Mouse (Mus musculus): ENCODE data around the gene Tnfrsf4. TPM values are rescaled to one million over a fixed set of nuclear protein-coding genes. Genes with fewer than 3 reads are reported as not detected.

Gene Tnfrsf4
- polyA plus RNA-seq, 1 experiment from 2014 or later = 0.35 TPM

- peaks cover 13% of the 10 kb centered on the region; the same call in 1 of the 2 replicates for H3K36me3 ChIP-seq (ENCODE audit: control insufficient read depth, insufficient read depth)
- ATAC-seq = no peak
- H3K9ac ChIP-seq (ENCODE audit: low read depth, low read length) = no peak overlapping the region
- peaks cover 9% of the 10 kb centered on the region; the same call in 1 of the 2 replicates for H3K4me1 ChIP-seq (replicated peaks; ENCODE audit: control insufficient read depth, insufficient read depth, low read length)
- no peaks in the 10 kb centered on the region for H3K27me3 ChIP-seq (replicated peaks; ENCODE audit: control insufficient read depth, insufficient read depth, low read length)
- H3K4me2 ChIP-seq (replicated peaks; ENCODE audit: low read depth) = peak overlapping the region; percentile 21; the same call in 1 of the 2 replicates
- no peak overlapping the region for H3K27ac ChIP-seq (ENCODE audit: low read depth, low read length)
- no peaks in the 10 kb centered on the region for H3K9me3 ChIP-seq (ENCODE audit: control insufficient read depth)
- 47% methylated on average over 25 of the region's 25 CpGs for WGBS
- TF ChIP-seq CTCF (IDR thresholded peaks at IDR 0.05; ENCODE audit: low read depth) = no peak
- no peak overlapping the region for H3K4me3 ChIP-seq (ENCODE audit: low read depth, low read length)
Observed at GRCm38 (mm10) chr4:156034901-156035300, 21.3 kb downstream of the Tnfrsf4 start.

- Histone ChIP-seq H3K27ac (ENCODE audit: low read depth, low read length) (no peak overlapping the region), H3K27me3 (replicated peaks; ENCODE audit: control insufficient read depth, insufficient read depth, low read length) (no peaks in the 10 kb centered on the region), H3K9me3 (ENCODE audit: control insufficient read depth) (no peaks in the 10 kb centered on the region), H3K36me3 (ENCODE audit: control insufficient read depth, insufficient read depth) (peaks cover 11% of the 10 kb centered on the region; the same call in 1 of the 2 replicates), H3K4me3 (ENCODE audit: low read depth, low read length) (no peak overlapping the region), H3K4me2 (replicated peaks; ENCODE audit: low read depth) (no peak overlapping the region), H3K4me1 (replicated peaks; ENCODE audit: control insufficient read depth, insufficient read depth, low read length) (no peaks in the 10 kb centered on the region), H3K9ac (ENCODE audit: low read depth, low read length) (no peak overlapping the region)
- no peak for TF ChIP-seq CTCF (IDR thresholded peaks at IDR 0.05; ENCODE audit: low read depth)
- no peak for ATAC-seq
- 49% methylated on average over 5 of the region's 5 CpGs for WGBS
Observed at GRCm38 (mm10) chr4:156044754-156045153, 31.1 kb downstream of the Tnfrsf4 start.

GRCm38 (mm10) chr4:156049779-156050178 is 36.1 kb downstream of the Tnfrsf4 start:
- Histone ChIP-seq H3K4me3 (ENCODE audit: low read depth, low read length) (no peak overlapping the region), H3K27me3 (replicated peaks; ENCODE audit: control insufficient read depth, insufficient read depth, low read length) (no peaks in the 10 kb centered on the region), H3K9ac (ENCODE audit: low read depth, low read length) (no peak overlapping the region), H3K9me3 (ENCODE audit: control insufficient read depth) (no peaks in the 10 kb centered on the region), H3K27ac (ENCODE audit: low read depth, low read length) (no peak overlapping the region), H3K4me1 (replicated peaks; ENCODE audit: control insufficient read depth, insufficient read depth, low read length) (peaks cover 11% of the 10 kb centered on the region; the same call in 1 of the 2 replicates), H3K4me2 (replicated peaks; ENCODE audit: low read depth) (no peak overlapping the region), H3K36me3 (ENCODE audit: control insufficient read depth, insufficient read depth) (peaks cover 7% of the 10 kb centered on the region; the same call in 1 of the 2 replicates)
- no peak for ATAC-seq
- 54% methylated on average over 3 of the region's 3 CpGs for WGBS
- TF ChIP-seq CTCF (IDR thresholded peaks at IDR 0.05; ENCODE audit: low read depth) = no peak

GRCm38 (mm10) chr4:156050391-156050980 is 36.8 kb downstream of the Tnfrsf4 start:
- H3K4me1 ChIP-seq (replicated peaks; ENCODE audit: control insufficient read depth, insufficient read depth, low read length) = peaks cover 11% of the 10 kb centered on the region; the same call in 1 of the 2 replicates
- no peaks in the 10 kb centered on the region for H3K9me3 ChIP-seq (ENCODE audit: control insufficient read depth)
- no peak for TF ChIP-seq CTCF (IDR thresholded peaks at IDR 0.05; ENCODE audit: low read depth)
- H3K4me2 ChIP-seq (replicated peaks; ENCODE audit: low read depth) = no peak overlapping the region
- ATAC-seq = no peak
- H3K4me3 ChIP-seq (ENCODE audit: low read depth, low read length) = no peak overlapping the region
- 45% methylated on average over 6 of the region's 6 CpGs for WGBS
- no peaks in the 10 kb centered on the region for H3K27me3 ChIP-seq (replicated peaks; ENCODE audit: control insufficient read depth, insufficient read depth, low read length)
- no peak overlapping the region for H3K9ac ChIP-seq (ENCODE audit: low read depth, low read length)
- no peak overlapping the region for H3K27ac ChIP-seq (ENCODE audit: low read depth, low read length)
- peaks cover 7% of the 10 kb centered on the region; the same call in 1 of the 2 replicates for H3K36me3 ChIP-seq (ENCODE audit: control insufficient read depth, insufficient read depth)

GRCm38 (mm10) chr4:156053113-156053512 is 39.5 kb downstream of the Tnfrsf4 start:
- WGBS = 52% methylated on average over 4 of the region's 4 CpGs
- H3K9ac ChIP-seq (ENCODE audit: low read depth, low read length) = no peak overlapping the region
- no peak overlapping the region for H3K4me2 ChIP-seq (replicated peaks; ENCODE audit: low read depth)
- H3K27ac ChIP-seq (ENCODE audit: low read depth, low read length) = peak overlapping the region; percentile 90; the same call in 1 of the 2 replicates
- peaks cover 11% of the 10 kb centered on the region; the same call in 1 of the 2 replicates for H3K4me1 ChIP-seq (replicated peaks; ENCODE audit: control insufficient read depth, insufficient read depth, low read length)
- H3K27me3 ChIP-seq (replicated peaks; ENCODE audit: control insufficient read depth, insufficient read depth, low read length) = no peaks in the 10 kb centered on the region
- peaks cover 4% of the 10 kb centered on the region; the same call in 1 of the 2 replicates for H3K36me3 ChIP-seq (ENCODE audit: control insufficient read depth, insufficient read depth)
- no peaks in the 10 kb centered on the region for H3K9me3 ChIP-seq (ENCODE audit: control insufficient read depth)
- ATAC-seq = no peak
- TF ChIP-seq CTCF (IDR thresholded peaks at IDR 0.05; ENCODE audit: low read depth) = no peak
- no peak overlapping the region for H3K4me3 ChIP-seq (ENCODE audit: low read depth, low read length)

GRCm38 (mm10) chr4:156054130-156054529 is 40.5 kb downstream of the Tnfrsf4 start:
- H3K4me2 ChIP-seq (replicated peaks; ENCODE audit: low read depth) = peak overlapping the region; percentile 68
- H3K4me1 ChIP-seq (replicated peaks; ENCODE audit: control insufficient read depth, insufficient read depth, low read length) = peaks cover 11% of the 10 kb centered on the region; the same call in 1 of the 2 replicates
- ATAC-seq = peak; percentile 82
- no peaks in the 10 kb centered on the region for H3K27me3 ChIP-seq (replicated peaks; ENCODE audit: control insufficient read depth, insufficient read depth, low read length)
- no peak overlapping the region for H3K4me3 ChIP-seq (ENCODE audit: low read depth, low read length)
- H3K9ac ChIP-seq (ENCODE audit: low read depth, low read length) = no peak overlapping the region
- no peaks in the 10 kb centered on the region for H3K9me3 ChIP-seq (ENCODE audit: control insufficient read depth)
- WGBS = 42% methylated on average over 4 of the region's 4 CpGs
- no peaks in the 10 kb centered on the region for H3K36me3 ChIP-seq (ENCODE audit: control insufficient read depth, insufficient read depth)
- no peak for TF ChIP-seq CTCF (IDR thresholded peaks at IDR 0.05; ENCODE audit: low read depth)
- H3K27ac ChIP-seq (ENCODE audit: low read depth, low read length) = peak overlapping the region; percentile 90
